Mouse (Mus musculus) heart, embryonic 12.5 days (tissue): Measurements from ENCODE around the gene Mpp3. TPM values are rescaled to one million over a fixed set of nuclear protein-coding genes. Genes with fewer than 3 reads are reported as not detected.

Source experiments
- polyA plus RNA-seq: library from polyadenylated mRNA; unstranded; fragments of >200 nt; fragmentation: Nextera tagmentation; extraction: Ambion mirVana; gene quantifications from 2 replicates; pipeline ENCODE4 v1.2.1, GENCODE M21; 2016

Gene Mpp3
- polyA plus RNA-seq, 1 experiment from 2014 or later, result 4.1 TPM

Other genes starting within 250 kb of the Mpp3 start
- gene Etv4, start 243.1 kb downstream of the Mpp3 start, polyA plus RNA-seq, result 10.0 and 10.3 TPM in 2 replicates
- 22.7 and 24.1 TPM in 2 replicates for gene Meox1, start 134.1 kb downstream of the Mpp3 start, polyA plus RNA-seq
- gene Sost, start 61.4 kb downstream of the Mpp3 start, polyA plus RNA-seq, result 0.77 and 1.6 TPM in 2 replicates
- gene Cfap97d1, start 44.2 kb downstream of the Mpp3 start, polyA plus RNA-seq, result not detected in 2 replicates
- gene Dusp3, start 41.4 kb downstream of the Mpp3 start, polyA plus RNA-seq, result 53.7 and 54.9 TPM in 2 replicates
- gene Cd300lg, start 13.0 kb upstream of the Mpp3 start, polyA plus RNA-seq, result 1.6 and 1.9 TPM in 2 replicates
- 15.4 and 17.8 TPM in 2 replicates for gene Mpp2, start 60.1 kb upstream of the Mpp3 start, polyA plus RNA-seq
- gene Ppy, start 72.9 kb upstream of the Mpp3 start, polyA plus RNA-seq, result not detected in 2 replicates
- gene Pyy, start 79.4 kb upstream of the Mpp3 start, polyA plus RNA-seq, result not detected in 2 replicates
- gene Nags, start 117.1 kb upstream of the Mpp3 start, polyA plus RNA-seq, result 0.11 TPM in 1 of 2 replicates, not detected in the other
- gene Tmem101, start 127.9 kb upstream of the Mpp3 start, polyA plus RNA-seq, result 36.8 and 37.6 TPM in 2 replicates
- gene Lsm12, start 156.8 kb upstream of the Mpp3 start, polyA plus RNA-seq, result 90.9 and 94.3 TPM in 2 replicates
- 27.1 and 28.0 TPM in 2 replicates for gene G6pc3, start 161.2 kb upstream of the Mpp3 start, polyA plus RNA-seq
- 92.2 and 95.9 TPM in 2 replicates for gene Hdac5, start 201.7 kb upstream of the Mpp3 start, polyA plus RNA-seq
- gene BC030867, start 220.4 kb upstream of the Mpp3 start, polyA plus RNA-seq, result 14.0 and 14.3 TPM in 2 replicates
- gene Asb16, start 240.3 kb upstream of the Mpp3 start, polyA plus RNA-seq, result 0.06 and 0.13 TPM in 2 replicates